Mouse (Mus musculus): ENCODE data around the gene Afap1.
A peak's percentile ranks its signal among the peaks of the same experiment; 100 is the strongest.

Gene Afap1

DNA sequence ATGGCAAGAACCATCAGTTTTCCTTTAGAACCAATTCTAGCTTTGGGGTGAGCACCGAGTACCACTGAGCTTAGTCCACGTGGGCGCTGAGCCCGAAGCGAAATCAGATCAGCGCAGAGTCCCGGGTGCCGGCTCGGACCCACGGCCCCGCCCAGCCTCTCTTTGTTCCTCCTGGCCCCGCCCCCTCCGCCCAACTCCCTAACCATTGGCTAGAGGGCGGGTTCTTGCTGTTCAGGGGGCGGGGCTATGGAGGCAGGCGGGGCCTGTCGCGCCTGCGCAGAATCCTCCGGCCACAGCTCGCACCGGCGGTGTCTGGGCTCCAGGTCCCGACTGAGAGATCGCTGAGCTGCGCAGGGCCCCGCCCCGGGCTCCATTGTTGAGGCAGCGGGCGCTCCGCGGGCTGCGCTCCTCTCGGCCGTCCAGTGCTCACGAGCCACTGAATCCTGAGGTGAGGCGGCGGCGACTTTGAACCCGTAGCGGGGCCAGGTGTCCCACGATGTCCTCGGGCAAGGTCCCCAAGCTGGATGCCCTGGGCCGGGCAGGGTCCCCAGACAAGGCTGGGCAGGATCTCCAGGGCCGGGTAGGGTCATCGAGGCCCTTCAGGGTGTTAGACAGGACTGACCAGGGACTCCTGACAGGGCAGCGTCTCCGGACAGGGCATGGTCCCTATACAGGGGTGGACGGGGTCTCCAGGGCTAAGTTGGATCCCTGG, at the start of gene Afap1:
TSS of gene Afap1 (plus strand) at position 227 of the 712 bp plus-strand sequence.
- DNase-seq = peak; percentile 100

DNA sequence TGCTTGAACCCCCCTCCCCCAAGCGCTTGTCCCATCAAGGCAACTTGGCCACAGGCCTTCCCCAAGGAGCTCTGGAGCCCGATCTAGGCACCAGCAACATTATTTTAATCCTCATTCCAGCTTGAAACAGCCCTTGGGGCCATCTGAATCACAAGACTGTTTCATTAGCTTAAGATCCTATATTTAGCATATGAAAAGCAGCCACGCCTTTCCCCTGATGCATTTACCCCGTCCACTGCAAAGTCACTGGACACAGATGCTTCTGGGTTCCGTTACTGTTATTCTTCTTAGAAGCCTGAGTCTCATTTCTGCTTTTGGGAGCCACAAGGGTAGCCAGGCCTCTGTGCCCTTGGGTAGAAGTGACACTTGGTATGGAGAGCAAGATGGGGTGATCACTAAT, 41.6 kb upstream of the Afap1 start:
- DNase-seq = no peak

DNA sequence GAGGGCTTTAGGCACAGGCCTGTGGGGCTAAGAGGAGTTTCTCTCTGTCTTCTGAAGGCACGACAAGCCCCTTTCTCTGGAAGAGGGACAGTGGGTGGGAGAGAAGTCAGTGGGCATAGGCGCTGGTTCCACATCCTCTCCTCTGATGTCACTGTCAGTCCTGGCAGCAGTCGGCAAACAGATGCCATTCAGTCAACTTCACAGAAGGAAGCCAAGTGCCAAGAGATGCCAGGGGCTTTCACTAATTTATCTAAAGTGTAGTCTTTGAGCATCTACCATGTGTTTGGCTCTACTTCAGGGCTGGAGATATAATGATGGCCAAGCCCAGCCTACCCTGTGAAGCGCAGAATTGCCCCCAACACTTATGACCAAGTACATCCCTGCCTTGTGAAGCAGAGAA, 39.7 kb upstream of the Afap1 start:
- DNase-seq = no peak

DNA sequence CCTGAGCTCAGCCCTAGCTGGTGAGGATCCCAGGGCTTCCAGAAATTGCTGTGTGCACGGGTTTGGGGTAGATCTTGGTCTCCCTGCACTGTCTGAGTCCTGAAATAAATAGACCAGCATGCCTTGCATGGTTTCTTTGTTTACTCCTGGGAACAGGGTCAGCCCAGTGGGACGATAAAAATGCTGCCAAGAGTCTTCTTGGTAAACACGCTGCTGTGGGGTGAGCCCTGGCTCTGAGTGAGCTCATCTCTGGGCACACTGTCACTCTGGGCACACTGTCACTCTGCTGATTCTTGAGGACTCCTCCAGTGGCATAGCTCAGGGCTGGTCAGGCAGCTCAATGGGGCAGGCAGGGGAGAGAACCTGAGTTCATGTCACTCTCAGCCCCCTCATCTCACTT, 36.9 kb upstream of the Afap1 start:
- no peak for DNase-seq

DNA sequence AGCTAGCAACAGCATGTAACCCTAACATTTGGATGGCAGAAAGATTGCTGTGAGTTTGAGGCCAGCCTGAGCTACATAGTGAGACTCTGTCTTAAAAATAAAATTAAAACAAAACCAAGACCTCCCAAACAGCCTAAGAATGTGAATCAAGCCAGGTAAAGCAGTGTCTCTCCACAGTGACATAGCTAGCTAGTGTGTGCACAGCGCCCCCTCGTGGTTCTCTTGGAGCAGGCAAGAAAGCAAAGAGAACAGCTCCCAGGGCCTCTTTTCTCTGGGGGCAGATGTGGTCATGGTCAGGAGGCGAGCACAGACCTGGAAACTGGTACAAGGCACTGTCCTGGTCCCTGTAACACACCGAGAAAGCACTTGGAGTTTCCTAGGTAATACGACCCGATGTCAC, 35.0 kb upstream of the Afap1 start:
- DNase-seq = peak; percentile 71

DNA sequence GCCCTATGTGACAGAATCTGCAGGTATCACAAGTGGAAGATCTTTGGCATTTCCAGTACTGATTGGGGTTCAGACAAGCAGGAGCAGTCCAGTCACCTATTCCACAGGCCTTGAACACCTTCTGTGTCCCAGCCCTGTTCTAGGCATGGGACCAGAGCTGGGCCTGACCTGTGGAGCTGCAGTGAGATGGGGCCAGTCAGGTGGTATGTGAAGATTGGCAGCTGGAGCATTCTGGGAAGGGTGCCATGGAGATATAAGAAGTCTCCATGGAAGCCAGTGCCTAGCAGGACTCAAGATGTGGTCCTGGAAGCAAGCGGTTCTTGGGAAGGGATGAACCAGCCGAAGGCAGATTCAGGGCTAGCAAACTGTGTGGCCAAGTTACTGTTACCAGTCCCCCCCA, 31.7 kb upstream of the Afap1 start:
- DNase-seq = no peak

DNA sequence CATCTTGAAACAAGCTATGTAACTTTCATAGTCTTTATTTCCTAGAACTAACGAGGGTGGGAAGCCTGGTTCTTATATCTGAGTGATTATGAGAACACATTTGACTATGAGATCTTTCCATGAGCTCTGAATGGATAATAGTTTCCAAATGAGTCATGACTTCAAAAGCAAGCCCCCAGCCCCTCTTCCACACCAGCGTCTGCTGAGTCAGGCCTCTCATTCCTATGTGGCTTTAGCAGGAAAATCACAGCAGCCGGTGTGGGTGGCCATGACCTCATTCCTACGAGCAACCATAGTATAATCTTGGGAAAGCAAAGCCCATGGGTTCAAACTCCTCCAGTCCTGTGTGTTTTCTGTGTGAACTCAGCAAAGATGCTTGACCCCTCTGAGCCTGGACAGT, 23.1 kb upstream of the Afap1 start:
- DNase-seq = no peak

DNA sequence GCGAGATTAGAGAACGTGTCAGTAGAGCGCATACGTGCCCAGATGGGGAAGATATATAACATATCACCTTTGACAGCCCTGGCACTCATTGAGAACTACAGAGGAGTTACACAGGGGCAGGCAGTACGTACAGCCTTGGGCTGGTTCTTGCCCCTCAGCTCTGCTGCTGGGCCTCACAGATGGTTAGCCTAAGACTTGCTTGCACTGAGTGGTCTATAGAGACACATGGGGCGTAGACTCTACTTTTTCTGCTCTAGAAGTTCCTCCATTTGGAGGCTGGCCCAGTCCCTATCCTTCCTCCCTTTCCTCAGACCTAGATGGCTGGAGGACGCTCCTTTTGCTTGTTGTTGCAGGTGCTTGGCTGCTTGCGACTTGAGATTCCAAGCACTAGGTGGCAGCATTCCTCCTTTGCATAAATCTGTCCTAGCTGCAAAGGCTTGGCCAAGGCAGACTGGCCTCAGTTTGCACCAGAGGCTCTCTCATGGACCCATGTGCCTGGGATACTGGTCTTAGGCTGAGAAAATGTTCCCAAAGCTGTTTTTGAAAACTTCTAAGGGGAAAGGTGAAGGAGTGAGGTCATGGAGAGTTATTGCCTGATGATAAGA, 22.6 kb upstream of the Afap1 start:
- peak; percentile 76 for DNase-seq

DNA sequence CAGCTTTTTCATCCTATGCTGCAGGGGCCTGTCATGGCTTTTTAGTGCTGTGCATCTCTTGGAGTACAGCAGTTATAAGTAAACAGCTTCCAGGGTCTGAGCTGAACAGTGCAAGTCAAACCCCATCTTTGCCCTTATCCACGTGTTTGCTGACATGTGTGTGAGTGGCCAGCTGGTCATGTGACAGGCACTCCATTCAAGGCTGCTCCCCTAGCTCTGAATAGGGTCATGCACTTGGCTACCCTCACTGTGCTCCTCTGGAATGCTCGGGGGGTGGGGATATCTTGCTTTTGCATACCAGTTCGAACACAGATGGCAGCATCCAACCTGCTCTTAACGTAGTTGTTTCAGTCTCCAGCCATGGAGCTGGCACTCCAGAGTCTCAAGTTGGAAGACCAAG, 19.7 kb upstream of the Afap1 start:
- no peak for DNase-seq

DNA sequence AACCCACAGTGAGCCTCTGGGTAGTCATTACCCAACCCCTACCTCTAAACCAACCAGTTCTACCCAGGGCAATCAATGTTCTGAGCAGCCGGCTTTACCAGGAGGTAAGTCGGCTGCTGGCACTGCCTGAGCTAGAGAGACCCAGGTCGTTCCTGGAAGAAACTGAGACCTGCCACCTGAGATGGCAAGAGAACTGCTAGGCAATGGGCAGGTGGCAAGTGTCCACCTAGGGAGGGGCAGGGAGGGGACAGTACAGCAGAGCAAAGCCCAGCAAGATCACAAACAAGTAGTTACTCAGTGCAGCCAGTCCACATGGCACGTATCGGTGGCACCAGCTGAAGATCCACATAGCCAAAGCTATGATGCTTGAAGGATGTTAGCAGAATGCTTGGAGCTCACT, 16.9 kb upstream of the Afap1 start:
- DNase-seq = no peak

DNA sequence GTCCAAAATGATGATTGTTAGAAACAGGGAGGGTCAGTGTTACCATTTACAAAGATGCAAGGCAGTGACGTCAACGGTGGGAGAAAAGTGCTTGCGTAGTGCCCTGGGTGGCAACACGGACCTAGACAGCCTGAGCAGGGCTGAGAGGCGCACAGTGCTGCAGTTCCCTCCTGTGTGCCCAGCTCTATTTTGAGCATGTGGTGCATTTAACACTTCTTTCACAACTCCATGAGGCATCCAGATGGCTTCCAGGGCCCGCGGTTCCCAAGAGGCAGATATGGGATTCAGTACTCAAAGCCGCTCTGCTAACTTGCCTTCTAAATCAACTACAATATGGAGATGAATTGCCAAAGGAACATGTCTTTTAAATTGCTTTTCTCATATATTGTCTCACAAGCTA, 13.9 kb upstream of the Afap1 start:
- DNase-seq = no peak

DNA sequence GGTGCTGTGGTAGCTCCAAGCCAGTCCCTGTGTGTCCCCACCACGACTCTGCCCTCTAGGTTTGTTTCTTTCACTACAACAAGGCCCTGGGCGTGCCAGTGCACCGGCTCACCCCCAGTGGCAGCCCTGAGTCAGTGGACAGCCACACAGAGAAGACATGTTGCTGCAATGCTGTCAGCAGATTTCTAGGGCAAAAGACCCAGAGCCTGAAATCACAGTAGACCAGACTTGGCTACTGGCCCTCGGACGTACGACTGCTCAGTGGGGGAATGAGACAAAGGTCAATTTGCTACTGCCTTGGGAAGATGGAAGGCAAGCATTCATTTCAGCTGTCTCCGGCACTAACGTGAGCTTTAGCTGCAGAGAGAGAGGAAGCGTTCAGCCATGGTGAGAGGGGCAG, 10.7 kb upstream of the Afap1 start:
- DNase-seq = no peak

DNA sequence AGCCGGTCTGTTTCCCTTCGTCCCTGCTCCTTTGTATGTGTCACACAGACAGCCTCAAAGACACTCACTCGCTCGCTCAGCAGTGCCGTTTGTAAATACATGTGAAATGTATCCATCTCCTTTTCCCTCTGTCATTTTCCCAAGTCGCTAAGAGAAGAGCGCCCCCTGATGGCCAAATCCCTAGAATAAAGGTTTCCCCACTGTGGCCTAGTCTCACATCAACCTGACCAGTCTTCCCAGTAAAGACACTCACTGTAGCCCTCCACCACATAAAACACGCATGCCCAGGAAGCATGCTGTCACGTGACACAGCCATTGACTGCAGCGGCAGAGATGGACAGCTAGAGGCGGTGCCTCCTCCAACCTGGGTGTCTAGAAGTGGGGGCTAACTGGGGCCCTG, 8.9 kb upstream of the Afap1 start:
- peak; percentile 65 for DNase-seq

DNA sequence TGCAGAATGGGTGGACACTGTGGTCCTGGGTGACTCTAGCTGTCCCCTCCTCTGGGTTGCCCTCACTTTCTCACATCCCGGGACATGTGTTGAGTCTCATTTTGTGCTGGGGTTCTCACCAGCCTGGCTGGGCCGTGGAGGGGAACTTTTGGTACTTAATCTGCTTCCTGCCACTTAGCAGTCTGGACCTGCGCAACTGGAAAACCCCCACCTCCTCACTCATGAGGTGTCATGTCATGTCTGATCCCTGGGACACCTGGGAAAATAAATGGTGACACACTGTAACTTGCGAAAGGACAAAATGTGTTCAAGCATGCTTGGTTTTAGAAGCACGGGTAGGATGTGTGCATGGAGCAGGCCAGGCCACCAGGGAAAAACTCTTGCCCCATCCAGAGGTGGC, 8.4 kb upstream of the Afap1 start:
- DNase-seq = no peak

DNA sequence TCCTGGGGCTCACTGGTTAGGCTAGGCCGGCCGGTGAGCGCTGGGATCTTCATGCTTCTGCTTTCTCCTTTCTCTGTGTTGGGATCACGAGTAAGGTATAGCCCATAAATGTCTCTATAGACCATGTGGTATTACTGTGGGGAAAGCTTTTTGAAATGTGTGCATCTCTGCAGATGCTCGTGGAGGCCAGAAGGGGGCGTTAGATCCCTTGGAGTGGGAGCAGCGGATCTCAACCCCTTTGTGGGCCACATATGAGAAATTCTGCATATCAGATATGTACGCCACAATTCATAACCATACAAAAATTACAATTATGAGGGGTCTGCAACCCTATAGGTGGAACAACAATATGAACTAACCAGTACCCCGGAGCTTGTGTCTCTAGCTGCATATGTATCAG, 4.2 kb upstream of the Afap1 start:
- peak; percentile 37 for DNase-seq

DNA sequence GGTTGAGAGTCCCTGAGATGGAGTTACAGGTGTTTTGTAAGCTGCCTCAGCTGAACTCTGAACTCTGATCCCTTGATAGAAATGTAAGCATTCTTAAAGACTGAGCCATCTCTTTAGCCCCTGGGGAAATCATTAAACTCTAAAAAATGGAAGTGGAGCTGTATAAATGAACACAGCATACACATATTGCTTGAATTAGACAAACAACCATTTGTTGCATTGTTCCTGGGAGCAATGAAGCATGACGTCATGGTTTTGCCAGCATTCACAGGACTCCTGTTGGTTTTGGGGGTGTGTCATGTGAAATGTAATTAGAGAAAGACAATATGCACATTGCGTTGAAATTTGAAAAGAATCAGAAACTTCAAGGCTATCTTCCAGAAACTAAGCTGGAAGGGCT, 3.5 kb upstream of the Afap1 start:
- no peak for DNase-seq

DNA sequence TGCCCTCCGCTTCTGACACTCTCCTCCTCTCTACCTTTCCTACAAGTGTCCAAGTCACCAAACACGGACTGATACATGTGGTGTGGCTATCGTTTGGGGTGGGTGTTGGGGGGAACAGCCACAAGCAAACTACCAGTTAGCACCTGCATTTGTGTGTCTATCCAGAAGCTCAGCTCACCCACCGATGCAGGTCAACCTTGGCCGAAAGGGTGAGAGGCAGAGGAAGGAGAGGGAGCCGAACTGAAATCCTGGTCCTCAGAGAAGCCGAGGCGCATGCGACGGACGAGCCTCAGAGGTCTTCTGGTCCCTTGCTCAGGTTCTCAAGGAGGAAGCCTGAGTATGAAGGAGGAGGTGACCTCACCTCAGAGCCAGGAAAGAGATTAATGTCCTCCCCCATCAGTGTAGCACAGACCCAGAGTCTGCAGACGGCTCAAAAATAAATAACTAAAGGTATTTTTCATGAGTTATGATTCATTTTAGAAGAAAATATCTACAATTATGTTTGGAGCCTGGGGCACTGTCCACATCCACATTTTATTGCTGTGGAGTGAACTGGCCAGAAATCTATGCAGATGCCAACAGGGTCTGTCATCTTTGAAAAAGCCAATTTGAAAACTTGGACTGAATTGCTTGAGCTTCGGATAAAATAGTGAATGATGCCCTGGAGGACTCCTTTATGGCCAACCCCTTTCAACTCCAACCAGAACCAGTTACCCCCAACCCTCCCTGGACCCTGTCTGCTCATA, 2.0 kb upstream of the Afap1 start:
- DNase-seq = no peak

DNA sequence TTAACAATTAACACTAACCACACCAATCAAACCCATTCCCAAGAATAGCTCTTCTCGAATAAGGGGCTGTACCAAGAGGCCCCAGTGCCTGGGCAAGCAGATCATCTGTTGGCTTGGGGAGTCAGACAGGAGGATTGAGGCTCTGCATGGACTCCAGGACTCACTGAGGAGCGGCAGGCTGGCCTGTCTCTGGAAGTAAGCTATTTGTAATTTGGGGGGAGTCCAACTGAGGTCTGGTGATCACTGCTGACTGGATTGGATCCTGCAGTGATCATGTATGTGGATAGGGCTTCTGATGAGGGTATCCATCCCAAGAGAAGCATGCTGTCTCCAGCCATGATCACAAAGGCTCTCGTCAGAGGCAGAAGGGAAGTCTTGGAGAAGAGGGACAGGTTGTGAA, 756 bp upstream of the Afap1 start:
- no peak for DNase-seq

DNA sequence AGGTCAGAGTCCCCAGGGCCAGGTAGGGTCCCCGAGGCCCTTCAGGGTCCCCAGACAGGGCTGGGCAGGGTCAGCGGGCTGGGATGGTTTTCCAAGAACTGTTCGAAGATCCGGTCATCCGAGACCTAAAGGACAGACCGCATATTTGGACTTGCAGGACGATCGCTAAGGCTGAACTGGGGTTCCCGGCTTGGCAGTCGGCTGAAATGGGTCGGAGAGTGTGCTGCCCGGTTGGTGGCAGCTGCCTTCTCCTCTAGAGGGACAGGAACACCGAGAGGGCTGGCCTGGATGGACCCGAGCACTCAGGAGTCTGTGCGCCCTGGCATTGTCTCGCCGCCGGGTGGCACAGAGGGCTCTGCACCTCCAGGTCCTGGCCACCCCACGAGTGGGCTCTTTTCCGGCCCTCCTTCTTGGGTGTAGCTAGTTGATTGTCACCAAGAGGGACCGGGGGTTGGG, 714 bp downstream of the Afap1 start:
- DNase-seq = peak; percentile 74

DNA sequence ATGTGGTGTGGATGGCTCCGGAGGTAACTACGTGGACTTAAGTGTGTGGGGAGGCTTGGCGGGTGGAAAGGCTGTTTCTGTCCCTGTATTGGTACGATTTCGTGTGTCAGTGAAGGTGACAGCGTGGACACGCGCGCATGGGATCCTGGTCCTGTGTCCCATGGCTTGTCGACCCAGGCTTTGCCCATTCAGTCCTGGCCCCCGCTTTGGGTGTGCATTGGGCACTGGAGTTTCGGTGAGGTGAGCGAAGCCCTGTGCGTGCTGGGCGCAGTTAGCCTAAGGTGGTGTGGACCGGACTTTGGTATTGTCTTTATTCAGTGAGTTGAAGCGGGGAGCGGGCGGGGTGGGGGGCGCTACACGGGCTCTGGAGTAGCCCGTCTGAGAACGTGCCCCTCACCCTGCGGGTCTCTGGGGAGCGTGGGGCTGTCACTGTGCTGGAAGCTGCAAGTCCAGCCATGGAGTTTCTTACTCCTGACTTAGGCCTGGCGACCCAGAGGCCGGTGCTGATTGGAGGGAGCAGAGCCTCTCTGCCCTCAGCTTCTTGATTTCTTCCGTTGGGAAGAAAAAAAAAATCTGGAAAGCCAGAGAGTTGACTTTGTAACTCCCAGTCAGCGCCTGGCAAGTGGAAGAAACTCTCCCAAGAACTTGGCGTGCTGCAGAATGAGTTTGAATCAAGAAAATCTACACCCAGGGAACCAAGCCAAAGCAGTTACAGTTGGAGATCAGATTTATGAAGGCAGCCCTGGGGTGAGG, 1.4 kb downstream of the Afap1 start:
- DNase-seq = peak; percentile 39

DNA sequence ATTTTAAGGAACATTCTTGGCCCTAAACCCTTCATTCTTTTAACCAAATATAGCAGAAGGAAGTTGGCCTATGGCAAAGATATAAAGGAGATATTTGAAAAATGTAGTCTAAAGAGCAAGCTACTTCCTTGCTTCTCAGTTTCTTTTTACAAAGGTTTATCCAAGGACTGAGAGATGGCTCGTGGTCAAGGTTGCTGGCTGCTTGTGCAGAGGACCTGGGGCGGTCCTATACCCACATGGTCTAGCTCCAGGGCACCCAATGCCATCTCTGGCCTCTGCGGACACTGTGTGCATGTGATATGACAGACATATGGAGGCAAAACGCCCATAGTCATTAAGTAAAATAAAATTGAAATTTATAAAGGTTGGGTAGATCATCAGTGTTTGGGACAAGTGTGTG, 2.8 kb downstream of the Afap1 start:
- no peak for DNase-seq

DNA sequence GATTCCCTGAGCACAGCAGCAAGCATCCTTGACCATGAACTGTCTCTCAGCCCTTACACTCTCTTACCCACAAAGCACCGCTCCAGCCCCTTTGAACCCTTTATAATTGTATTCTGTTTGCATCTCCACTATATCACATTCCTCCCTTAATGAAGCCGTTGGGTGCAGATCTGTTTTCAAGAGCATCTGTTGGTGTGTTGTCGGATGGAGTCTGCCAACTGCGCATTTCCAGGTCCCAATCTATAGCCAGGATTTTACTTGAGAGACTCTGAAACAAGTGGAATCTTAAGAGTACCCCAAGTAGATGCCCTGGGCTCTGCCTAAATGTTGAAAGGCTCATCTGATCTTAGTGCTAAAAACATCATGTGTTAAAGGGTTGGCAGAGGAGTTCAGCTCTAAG, 3.4 kb downstream of the Afap1 start:
- no peak for DNase-seq

DNA sequence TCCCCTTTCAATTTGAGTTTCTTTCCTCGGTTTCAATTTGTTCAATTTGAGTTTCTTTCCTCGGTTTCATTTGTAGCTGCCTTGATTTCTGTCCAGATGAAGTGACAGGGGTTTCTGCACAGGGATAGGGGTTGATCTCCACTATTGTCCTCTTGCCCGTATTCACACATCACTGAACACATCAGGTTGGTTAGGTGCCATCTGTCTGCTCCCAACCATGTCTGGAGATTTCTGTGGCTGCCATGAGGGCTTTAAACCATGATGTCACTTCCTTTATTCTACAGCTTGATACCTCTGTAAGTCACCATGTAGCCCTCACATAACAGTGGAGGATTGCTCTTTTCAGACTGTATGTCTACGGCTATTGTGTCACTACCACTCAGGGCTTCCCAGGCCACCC, 4.0 kb downstream of the Afap1 start:
- no peak for DNase-seq

DNA sequence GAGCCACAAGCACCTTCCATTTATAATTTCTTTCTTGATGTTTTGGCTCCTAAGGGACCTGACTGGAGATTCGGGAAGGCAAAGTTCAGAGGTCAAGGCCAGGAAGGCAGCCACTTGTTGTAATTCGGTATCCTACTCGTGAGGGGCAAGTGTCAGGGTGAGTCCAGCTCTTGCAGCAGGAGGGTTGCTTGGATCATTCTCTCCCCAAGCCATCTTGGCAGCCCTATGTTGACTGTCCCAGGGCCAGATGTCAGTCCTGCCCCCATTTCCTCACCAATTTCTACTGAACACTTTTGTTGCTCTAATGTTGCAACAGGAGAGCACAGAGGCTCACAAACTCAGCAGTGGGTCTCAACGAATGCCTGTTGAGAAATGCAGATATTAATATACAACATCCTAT, 5.0 kb downstream of the Afap1 start:
- DNase-seq = peak; percentile 28

All from lung, postnatal 14 days (tissue).